Mouse (Mus musculus) forelimb bud, embryonic 11.5 days (tissue): ENCODE data around the gene Hoxb3.

ENCODE experiments used
- DNase-seq: peaks from one replicate; pipeline ENCODE4 v3.0.0-alpha.2; 2012; ENCODE audit warnings: low read depth, low spot score

Gene Hoxb3

GRCm38 (mm10) chr11:96338957-96339855, 16.1 kb downstream of the Hoxb3 start:
- no peak for DNase-seq

GRCm38 (mm10) chr11:96340698-96341365, 17.7 kb downstream of the Hoxb3 start:
- DNase-seq = peak; percentile 81

- no peak for DNase-seq
Observed at GRCm38 (mm10) chr11:96341701-96342575, 18.8 kb downstream of the Hoxb3 start.

- DNase-seq = no peak
Observed at GRCm38 (mm10) chr11:96342576-96342930, 19.4 kb downstream of the Hoxb3 start.

- no peak for DNase-seq
Observed at GRCm38 (mm10) chr11:96343206-96343745, 20.1 kb downstream of the Hoxb3 start.

DNA sequence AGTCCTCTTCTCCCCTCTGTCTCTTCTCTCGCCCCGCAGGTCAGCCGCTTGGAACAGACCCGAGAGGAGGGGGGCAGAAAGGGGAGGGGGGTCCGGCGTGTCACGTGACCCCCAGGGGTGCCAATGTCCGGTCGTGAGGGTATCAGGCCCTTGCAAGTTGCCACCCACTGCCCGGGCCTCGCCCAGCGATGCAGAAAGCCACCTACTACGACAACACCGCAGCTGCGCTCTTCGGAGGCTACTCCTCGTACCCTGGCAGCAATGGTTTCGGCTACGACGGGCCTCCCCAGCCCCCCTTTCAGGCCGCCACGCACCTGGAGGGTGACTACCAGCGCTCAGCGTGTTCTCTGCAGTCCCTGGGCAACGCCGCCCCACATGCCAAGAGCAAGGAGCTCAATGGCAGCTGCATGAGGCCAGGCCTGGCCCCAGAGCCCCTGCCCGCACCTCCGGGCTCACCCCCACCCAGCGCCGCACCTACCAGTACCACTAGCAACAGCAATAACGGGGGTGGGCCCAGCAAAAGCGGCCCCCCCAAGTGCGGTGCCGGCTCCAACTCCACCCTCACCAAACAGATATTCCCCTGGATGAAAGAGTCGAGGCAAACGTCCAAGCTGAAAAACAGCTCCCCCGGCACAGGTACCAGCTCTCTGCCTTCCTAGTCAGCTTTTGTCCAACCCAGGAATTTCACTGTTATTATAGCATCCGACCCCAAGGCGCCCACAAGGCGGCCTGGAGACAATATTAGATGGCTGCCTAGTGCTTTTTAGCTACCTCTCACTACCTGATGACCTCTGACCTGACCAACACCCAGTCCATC, 21.1 kb downstream of the Hoxb3 start:
- DNase-seq = no peak

- no peak for DNase-seq
Observed at GRCm38 (mm10) chr11:96344878-96345159, 21.7 kb downstream of the Hoxb3 start.

DNA sequence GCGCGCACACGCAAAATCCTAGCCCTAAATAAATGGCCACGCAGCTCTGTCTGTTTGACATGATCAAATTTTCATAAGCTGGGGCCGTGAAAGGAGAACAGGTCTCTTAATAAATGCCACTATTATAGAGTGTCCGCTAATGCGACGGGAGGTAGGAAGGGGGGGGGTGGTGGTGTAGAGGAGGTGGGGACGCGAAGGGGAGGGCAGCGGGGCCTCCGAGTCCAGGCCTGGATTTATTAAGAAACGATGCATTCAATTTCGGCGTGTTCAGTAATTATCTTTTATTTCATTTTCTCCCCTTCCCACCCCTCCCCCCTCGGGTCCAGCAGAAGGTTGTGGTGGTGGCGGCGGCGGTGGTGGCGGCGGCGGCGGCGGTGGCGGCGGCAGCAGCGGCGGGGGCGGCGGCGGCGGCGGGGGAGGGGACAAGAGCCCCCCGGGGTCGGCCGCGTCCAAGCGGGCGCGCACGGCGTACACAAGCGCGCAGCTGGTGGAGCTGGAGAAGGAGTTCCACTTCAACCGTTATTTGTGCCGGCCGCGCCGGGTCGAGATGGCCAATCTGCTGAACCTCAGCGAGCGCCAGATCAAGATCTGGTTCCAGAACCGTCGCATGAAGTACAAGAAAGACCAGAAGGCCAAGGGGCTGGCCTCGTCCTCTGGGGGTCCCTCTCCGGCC, 22.2 kb downstream of the Hoxb3 start:
- no peak for DNase-seq

GRCm38 (mm10) chr11:96345893-96346806, 23.0 kb downstream of the Hoxb3 start:
- no peak for DNase-seq

- DNase-seq = no peak
Observed at GRCm38 (mm10) chr11:96346916-96347520, 23.9 kb downstream of the Hoxb3 start.

DNA sequence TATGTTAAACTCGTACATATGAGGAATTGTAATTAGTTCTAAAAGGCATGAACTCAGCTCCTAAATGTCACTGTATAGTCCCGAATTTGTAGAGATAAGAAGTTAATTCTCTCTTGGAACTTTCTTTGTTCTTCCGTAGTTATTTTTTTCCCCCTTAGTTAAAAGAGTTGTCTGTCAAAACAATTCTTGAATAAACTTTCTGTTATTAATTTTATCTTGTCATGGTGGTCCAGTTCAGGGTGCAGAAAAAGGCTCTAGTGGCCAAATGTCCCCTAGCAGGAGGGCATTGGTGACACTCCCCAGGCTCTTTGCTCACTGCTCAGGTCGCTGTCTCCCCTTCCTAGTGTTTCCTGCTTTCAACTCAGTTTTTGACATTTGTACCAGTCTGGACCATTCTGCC, 24.6 kb downstream of the Hoxb3 start:
- DNase-seq = no peak

- DNase-seq = no peak
Observed at GRCm38 (mm10) chr11:96348141-96348928, 25.2 kb downstream of the Hoxb3 start.

GRCm38 (mm10) chr11:96348988-96349387, 25.9 kb downstream of the Hoxb3 start:
- no peak for DNase-seq

GRCm38 (mm10) chr11:96349491-96350340, 26.6 kb downstream of the Hoxb3 start:
- no peak for DNase-seq

- no peak for DNase-seq
Observed at GRCm38 (mm10) chr11:96350341-96350624, 27.2 kb downstream of the Hoxb3 start, which contains the start of gene Hoxb2. Gene Hoxb2, plus strand, starts transcription at chr11:96350525.

DNA sequence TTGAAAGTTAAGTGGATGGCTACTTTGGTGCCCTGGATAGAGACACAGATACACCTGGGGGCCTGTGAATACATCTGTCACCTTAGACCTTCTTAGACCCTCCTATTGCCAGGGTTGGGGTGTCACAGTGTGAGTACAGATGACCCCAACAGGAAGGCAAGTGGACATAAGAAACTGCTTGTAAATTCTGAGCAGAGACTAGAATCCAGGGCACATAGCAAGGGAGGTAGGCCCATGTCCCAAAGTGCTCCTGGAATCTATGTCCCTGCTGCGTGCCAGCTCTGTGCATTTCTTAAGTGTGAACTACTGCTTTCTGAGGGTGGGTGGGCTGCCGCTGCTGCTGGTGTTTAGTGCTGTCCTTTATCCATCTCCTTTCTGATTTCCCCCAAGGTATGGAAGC, 27.7 kb downstream of the Hoxb3 start:
- no peak for DNase-seq

- no peak for DNase-seq
Observed at GRCm38 (mm10) chr11:96351312-96351711, 28.2 kb downstream of the Hoxb3 start.
